Mouse (Mus musculus) midbrain, embryonic 10.5 days (tissue): ENCODE data around the gene Eif4ebp2. TPM values are rescaled to one million over a fixed set of nuclear protein-coding genes. Genes with fewer than 3 reads are reported as not detected.

Experiments used
- DNase-seq: peaks from one replicate; pipeline ENCODE4 v3.0.0-alpha.2; 2017; ENCODE audit warnings: low spot score
- H3K27ac ChIP-seq: fragments of 300-500 bp; sonication (generic); replicated peaks from 2 replicates; pipeline ENCODE4 v1.5.1; 2016; ENCODE audit warnings: mild to moderate bottlenecking
- H3K27me3 ChIP-seq: fragments of 300-500 bp; sonication (generic); 2 replicates; pipeline ENCODE4 v1.6.1; 2016; ENCODE audit warnings: low read depth, mild to moderate bottlenecking; ENCODE audit not compliant: poor library complexity, severe bottlenecking
- H3K36me3 ChIP-seq: fragments of 300-500 bp; sonication (generic); 2 replicates; pipeline ENCODE4 v1.6.1; 2016; ENCODE audit warnings: mild to moderate bottlenecking, moderate library complexity
- H3K4me1 ChIP-seq: fragments of 300-500 bp; sonication (generic); 2 replicates; pipeline ENCODE4 v1.6.1; 2016
- H3K4me3 ChIP-seq: fragments of 300-500 bp; sonication (generic); 2 replicates; pipeline ENCODE4 v1.5.1; 2016; ENCODE audit warnings: mild to moderate bottlenecking, moderate library complexity
- H3K9me3 ChIP-seq: fragments of 300-500 bp; sonication (generic); replicated peaks from 2 replicates; pipeline ENCODE4 v1.6.1; 2016; ENCODE audit warnings: mild to moderate bottlenecking
- WGBS: fragments of 180-500 bp; shearing (Covaris S2); methylation state at CpG from one replicate; pipeline ENCODE4 v1.1.7; 2016; 5-methylcytosine and 5-hydroxymethylcytosine counted together
- polyA plus RNA-seq: library from polyadenylated mRNA; unstranded; fragments of >200 nt; fragmentation: Nextera tagmentation; extraction: Ambion mirVana; gene quantifications from 2 replicates; pipeline ENCODE4 v1.2.1, GENCODE M21; 2016

Gene Eif4ebp2
- polyA plus RNA-seq, 1 experiment from 2014 or later: 89.4 TPM

GRCm38 (mm10) chr10:61426251-61426757 is 26.2 kb downstream of the Eif4ebp2 start:
- 65% methylated on average over 2 of the region's 2 CpGs for WGBS
- Histone ChIP-seq H3K4me3 (no peak overlapping the region), H3K9me3 (no peaks in the 10 kb centered on the region), H3K36me3 (peaks cover 29% of the 10 kb centered on the region), H3K27me3 (peaks cover 8% of the 10 kb centered on the region; the same call in 1 of the 2 replicates), H3K27ac (no peak overlapping the region), H3K4me1 (peaks cover 16% of the 10 kb centered on the region)
- no peak for DNase-seq

GRCm38 (mm10) chr10:61425047-61425446 is 27.4 kb downstream of the Eif4ebp2 start:
- H3K27me3 ChIP-seq: peaks cover 21% of the 10 kb centered on the region
- 69% methylated on average over 2 of the region's 2 CpGs for WGBS
- no peaks in the 10 kb centered on the region for H3K9me3 ChIP-seq
- H3K4me1 ChIP-seq: peaks cover 16% of the 10 kb centered on the region
- no peak overlapping the region for H3K4me3 ChIP-seq
- no peak overlapping the region for H3K27ac ChIP-seq
- DNase-seq: no peak
- peaks cover 16% of the 10 kb centered on the region for H3K36me3 ChIP-seq

GRCm38 (mm10) chr10:61424500-61424899 is 28.0 kb downstream of the Eif4ebp2 start:
- H3K4me1 ChIP-seq: peaks cover 16% of the 10 kb centered on the region
- H3K27me3 ChIP-seq: peaks cover 26% of the 10 kb centered on the region
- H3K36me3 ChIP-seq: peaks cover 11% of the 10 kb centered on the region
- no peaks in the 10 kb centered on the region for H3K9me3 ChIP-seq
- H3K4me3 ChIP-seq: no peak overlapping the region
- no peak overlapping the region for H3K27ac ChIP-seq
- 48% methylated on average over 7 of the region's 7 CpGs for WGBS
- no peak for DNase-seq

GRCm38 (mm10) chr10:61423289-61423688 is 29.2 kb downstream of the Eif4ebp2 start:
- no peaks in the 10 kb centered on the region for H3K36me3 ChIP-seq
- no peak for DNase-seq
- 45% methylated on average over 10 of the region's 10 CpGs for WGBS
- peaks cover 27% of the 10 kb centered on the region for H3K4me1 ChIP-seq
- H3K9me3 ChIP-seq: no peaks in the 10 kb centered on the region
- peaks cover 39% of the 10 kb centered on the region for H3K27me3 ChIP-seq
- no peak overlapping the region for H3K27ac ChIP-seq
- no peak overlapping the region for H3K4me3 ChIP-seq

- no peak for DNase-seq
- no peak overlapping the region for H3K27ac ChIP-seq
- H3K27me3 ChIP-seq: peaks cover 43% of the 10 kb centered on the region
- 94% methylated on average over 12 of the region's 12 CpGs for WGBS
- no peaks in the 10 kb centered on the region for H3K9me3 ChIP-seq
- no peaks in the 10 kb centered on the region for H3K36me3 ChIP-seq
- H3K4me3 ChIP-seq: no peak overlapping the region
- H3K4me1 ChIP-seq: peaks cover 31% of the 10 kb centered on the region
Measured at GRCm38 (mm10) chr10:61422861-61423260, 29.6 kb downstream of the Eif4ebp2 start.

GRCm38 (mm10) chr10:61420011-61420410 is 32.5 kb downstream of the Eif4ebp2 start:
- H3K4me3 ChIP-seq: no peak overlapping the region
- no peak for DNase-seq
- H3K27ac ChIP-seq: no peak overlapping the region
- H3K4me1 ChIP-seq: peaks cover 40% of the 10 kb centered on the region
- H3K36me3 ChIP-seq: no peaks in the 10 kb centered on the region
- H3K27me3 ChIP-seq: peaks cover 71% of the 10 kb centered on the region
- WGBS: 72% methylated on average over 4 of the region's 4 CpGs
- H3K9me3 ChIP-seq: no peaks in the 10 kb centered on the region

- Histone ChIP-seq H3K4me1 (peaks cover 33% of the 10 kb centered on the region), H3K27me3 (peaks cover 76% of the 10 kb centered on the region), H3K36me3 (no peaks in the 10 kb centered on the region), H3K27ac (no peak overlapping the region; the same call in 1 of the 2 replicates), H3K4me3 (peak overlapping the region; percentile 59), H3K9me3 (no peaks in the 10 kb centered on the region)
- WGBS: 6% methylated on average over 24 of the region's 24 CpGs
- DNase-seq: peak; percentile 40
Measured at GRCm38 (mm10) chr10:61419146-61419545, 33.3 kb downstream of the Eif4ebp2 start.

GRCm38 (mm10) chr10:61418131-61418900 is 34.1 kb downstream of the Eif4ebp2 start:
- peak; percentile 56 for DNase-seq
- no peak overlapping the region; the same call in 1 of the 2 replicates for H3K27ac ChIP-seq
- H3K4me3 ChIP-seq: peak overlapping the region; percentile 59
- no peaks in the 10 kb centered on the region for H3K36me3 ChIP-seq
- H3K9me3 ChIP-seq: no peaks in the 10 kb centered on the region
- peaks cover 33% of the 10 kb centered on the region for H3K4me1 ChIP-seq
- peaks cover 75% of the 10 kb centered on the region for H3K27me3 ChIP-seq
- WGBS: 3% methylated on average over 49 of the region's 50 CpGs

- Histone ChIP-seq H3K4me1 (peaks cover 35% of the 10 kb centered on the region), H3K27ac (no peak within 1 kb of the TSS; the same call in 1 of the 2 replicates), H3K9me3 (no peaks in the 10 kb centered on the region), H3K36me3 (no peaks in the 10 kb centered on the region), H3K27me3 (peaks cover 69% of the 10 kb centered on the region), H3K4me3 (peak within 1 kb of the TSS; percentile 59)
- DNase-seq: no peak
- 26% methylated on average over 10 of the region's 10 CpGs for WGBS
Measured at GRCm38 (mm10) chr10:61417672-61418071, 34.8 kb downstream of the Eif4ebp2 start, which contains the start of gene Nodal. Nodal (plus strand) TSS chr10:61417972.

GRCm38 (mm10) chr10:61417046-61417445 is 35.4 kb downstream of the Eif4ebp2 start:
- peaks cover 69% of the 10 kb centered on the region for H3K27me3 ChIP-seq

GRCm38 (mm10) chr10:61416561-61416960 is 35.9 kb downstream of the Eif4ebp2 start:
- H3K4me1 ChIP-seq: peaks cover 35% of the 10 kb centered on the region
- no peaks in the 10 kb centered on the region for H3K36me3 ChIP-seq
- H3K27ac ChIP-seq: no peak overlapping the region
- no peak for DNase-seq
- H3K4me3 ChIP-seq: no peak overlapping the region
- WGBS: 35% methylated on average over 7 of the region's 7 CpGs
- no peaks in the 10 kb centered on the region for H3K9me3 ChIP-seq
- H3K27me3 ChIP-seq: peaks cover 69% of the 10 kb centered on the region

More at GRCm38 (mm10) chr10:61417046-61417445, 35.4 kb downstream of the Eif4ebp2 start:
- H3K36me3 ChIP-seq: no peaks in the 10 kb centered on the region
- DNase-seq: no peak
- H3K4me1 ChIP-seq: peaks cover 35% of the 10 kb centered on the region
- no peak overlapping the region for H3K27ac ChIP-seq
- no peak overlapping the region for H3K4me3 ChIP-seq
- WGBS: 63% methylated on average over 2 of the region's 2 CpGs
- no peaks in the 10 kb centered on the region for H3K9me3 ChIP-seq

- Histone ChIP-seq H3K4me3 (no peak overlapping the region), H3K4me1 (peaks cover 39% of the 10 kb centered on the region), H3K27ac (no peak overlapping the region), H3K36me3 (no peaks in the 10 kb centered on the region), H3K27me3 (peaks cover 64% of the 10 kb centered on the region), H3K9me3 (no peaks in the 10 kb centered on the region)
- 13% methylated on average over 8 of the region's 8 CpGs for WGBS
- DNase-seq: no peak
Measured at GRCm38 (mm10) chr10:61415890-61416289, 36.6 kb downstream of the Eif4ebp2 start.

- WGBS: 80% methylated on average over 3 of the region's 3 CpGs
- no peaks in the 10 kb centered on the region for H3K36me3 ChIP-seq
- no peak overlapping the region for H3K27ac ChIP-seq
- no peaks in the 10 kb centered on the region for H3K9me3 ChIP-seq
- peaks cover 57% of the 10 kb centered on the region for H3K27me3 ChIP-seq
- peaks cover 46% of the 10 kb centered on the region for H3K4me1 ChIP-seq
- no peak overlapping the region for H3K4me3 ChIP-seq
- no peak for DNase-seq
Measured at GRCm38 (mm10) chr10:61415240-61415639, 37.2 kb downstream of the Eif4ebp2 start.
